Mouse (Mus musculus): Measurements from ENCODE around the gene Aloxe3. TPM values are rescaled to one million over a fixed set of nuclear protein-coding genes. Genes with fewer than 3 reads are reported as not detected.

The Aloxe3 gene
- polyA plus RNA-seq, 1 experiment from 2014 or later, result 0.66 TPM

DNA sequence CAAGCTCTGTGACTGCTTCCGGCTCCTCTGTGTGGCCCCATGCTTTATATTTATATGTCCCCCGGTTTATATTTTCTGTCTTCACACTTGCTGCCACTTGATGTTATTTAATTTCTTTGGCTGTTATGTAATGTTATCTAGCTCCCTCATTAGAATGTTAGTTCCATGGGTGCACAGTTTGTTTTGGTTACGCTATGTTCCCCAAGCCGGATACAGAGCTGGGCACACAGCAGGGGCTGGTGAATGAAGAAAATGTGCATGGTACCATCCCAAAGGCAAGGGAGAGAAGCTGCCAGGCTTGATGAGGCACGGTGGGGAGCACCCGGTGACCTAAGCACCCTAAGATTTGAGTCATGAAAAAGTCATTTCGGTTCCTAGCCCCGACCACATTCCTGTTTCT lies 28.1 kb downstream of the Aloxe3 start:
- Histone ChIP-seq H3K9me3 (ENCODE audit: control insufficient read depth, low read length) (no peaks in the 10 kb centered on the region), H3K4me3 (ENCODE audit: low read depth, low read length) (no peak overlapping the region), H3K27ac (ENCODE audit: low read depth, low read length) (no peak overlapping the region), H3K9ac (ENCODE audit: low read length) (no peak overlapping the region), H3K4me1 (ENCODE audit: control insufficient read depth, insufficient read depth, low read length) (peaks cover 4% of the 10 kb centered on the region; the same call in 1 of the 2 replicates), H3K27me3 (ENCODE audit: control insufficient read depth, insufficient read depth, low read length) (peaks cover 16% of the 10 kb centered on the region), H3K4me2 (ENCODE audit: low read depth) (no peak overlapping the region), H3K36me3 (ENCODE audit: control insufficient read depth, insufficient read depth, low read length) (no peaks in the 10 kb centered on the region)
- WGBS, result 85% methylated on average over 8 of the region's 8 CpGs
- DNase-seq (ENCODE audit: low spot score) (no peak), ATAC-seq (ENCODE audit: insufficient read depth, low FRiP score, low TSS enrichment) (no peak)

- peaks cover 4% of the 10 kb centered on the region; the same call in 1 of the 2 replicates for H3K4me1 ChIP-seq (ENCODE audit: control insufficient read depth, insufficient read depth, low read length)
- H3K9ac ChIP-seq (ENCODE audit: low read length), result no peak overlapping the region
- H3K27me3 ChIP-seq (ENCODE audit: control insufficient read depth, insufficient read depth, low read length), result peaks cover 16% of the 10 kb centered on the region
- no peak overlapping the region for H3K4me3 ChIP-seq (ENCODE audit: low read depth, low read length)
- ATAC-seq (ENCODE audit: insufficient read depth, low FRiP score, low TSS enrichment) (no peak), DNase-seq (ENCODE audit: low spot score) (no peak)
- H3K27ac ChIP-seq (ENCODE audit: low read depth, low read length), result no peak overlapping the region
- no peak overlapping the region for H3K4me2 ChIP-seq (ENCODE audit: low read depth)
- no peaks in the 10 kb centered on the region for H3K9me3 ChIP-seq (ENCODE audit: control insufficient read depth, low read length)
- WGBS, result 50% methylated on average over 1 of the region's 1 CpGs
- no peaks in the 10 kb centered on the region for H3K36me3 ChIP-seq (ENCODE audit: control insufficient read depth, insufficient read depth, low read length)
Observed at GRCm38 (mm10) chr11:69155351-69155750, 29.7 kb downstream of the Aloxe3 start.

DNA sequence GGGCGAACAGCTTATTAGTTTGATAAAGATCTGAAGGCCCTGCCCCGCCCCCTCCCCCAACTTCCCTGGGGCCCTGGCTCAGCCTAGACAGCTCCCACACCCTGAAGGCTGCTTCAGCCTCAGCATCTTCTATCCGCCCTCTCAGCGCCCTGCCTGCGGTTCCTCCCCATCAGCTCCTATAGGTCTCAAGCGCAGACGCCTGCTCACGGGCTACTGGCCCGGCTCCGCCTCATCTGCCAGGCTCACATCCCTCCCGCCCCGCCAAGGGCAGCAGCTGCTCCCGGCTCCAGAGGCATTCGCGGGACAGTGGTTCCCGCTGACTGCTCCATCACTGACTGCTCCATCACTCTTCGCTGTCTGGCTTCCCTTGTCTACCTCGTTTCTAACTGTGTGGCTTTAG lies 31.1 kb downstream of the Aloxe3 start, which contains the start of gene Alox12b:
Gene Alox12b (plus strand): TSS at position 190 of the 400 bp plus-strand sequence.
- H3K4me1 ChIP-seq (ENCODE audit: control insufficient read depth, insufficient read depth, low read length), result peaks cover 4% of the 10 kb centered on the region; the same call in 1 of the 2 replicates
- DNase-seq (ENCODE audit: low spot score), result peak; percentile 77
- WGBS, result 4% methylated on average over 18 of the region's 18 CpGs
- H3K4me2 ChIP-seq (ENCODE audit: low read depth), result peak within 1 kb of the TSS; percentile 35
- H3K36me3 ChIP-seq (ENCODE audit: control insufficient read depth, insufficient read depth, low read length), result no peaks in the 10 kb centered on the region
- H3K9me3 ChIP-seq (ENCODE audit: control insufficient read depth, low read length), result no peaks in the 10 kb centered on the region
- peaks cover 16% of the 10 kb centered on the region for H3K27me3 ChIP-seq (ENCODE audit: control insufficient read depth, insufficient read depth, low read length)
- no peak for ATAC-seq (ENCODE audit: insufficient read depth, low FRiP score, low TSS enrichment)
- H3K27ac ChIP-seq (ENCODE audit: low read depth, low read length), result no peak within 1 kb of the TSS
- no peak within 1 kb of the TSS; the same call in 1 of the 2 replicates for H3K9ac ChIP-seq (ENCODE audit: low read length)
- H3K4me3 ChIP-seq (ENCODE audit: low read depth, low read length), result 0 out of 2 replicates have a peak within 1 kb of the TSS, but pooled peaks have one; percentile 3

- Histone ChIP-seq H3K4me3 (ENCODE audit: low read depth, low read length) (no peak overlapping the region), H3K9me3 (ENCODE audit: control insufficient read depth, low read length) (no peaks in the 10 kb centered on the region), H3K9ac (ENCODE audit: low read length) (no peak overlapping the region), H3K4me2 (ENCODE audit: low read depth) (no peak overlapping the region), H3K4me1 (ENCODE audit: control insufficient read depth, insufficient read depth, low read length) (no peaks in the 10 kb centered on the region), H3K36me3 (ENCODE audit: control insufficient read depth, insufficient read depth, low read length) (no peaks in the 10 kb centered on the region), H3K27me3 (ENCODE audit: control insufficient read depth, insufficient read depth, low read length) (no peaks in the 10 kb centered on the region), H3K27ac (ENCODE audit: low read depth, low read length) (no peak overlapping the region)
- DNase-seq (ENCODE audit: low spot score) (no peak), ATAC-seq (ENCODE audit: insufficient read depth, low FRiP score, low TSS enrichment) (no peak)
- 93% methylated on average over 12 of the region's 12 CpGs for WGBS
Observed at GRCm38 (mm10) chr11:69169313-69169712, 43.6 kb downstream of the Aloxe3 start.

- Histone ChIP-seq H3K9me3 (ENCODE audit: control insufficient read depth, low read length) (no peaks in the 10 kb centered on the region), H3K4me2 (ENCODE audit: low read depth) (no peak overlapping the region), H3K4me3 (ENCODE audit: low read depth, low read length) (no peak overlapping the region), H3K36me3 (ENCODE audit: control insufficient read depth, insufficient read depth, low read length) (no peaks in the 10 kb centered on the region), H3K27ac (ENCODE audit: low read depth, low read length) (no peak overlapping the region), H3K4me1 (ENCODE audit: control insufficient read depth, insufficient read depth, low read length) (no peaks in the 10 kb centered on the region), H3K9ac (ENCODE audit: low read length) (no peak overlapping the region), H3K27me3 (ENCODE audit: control insufficient read depth, insufficient read depth, low read length) (no peaks in the 10 kb centered on the region)
- peak; percentile 46 for DNase-seq (ENCODE audit: low spot score)
- WGBS, result 32% methylated on average over 7 of the region's 7 CpGs
- no peak for ATAC-seq (ENCODE audit: insufficient read depth, low FRiP score, low TSS enrichment)
Observed at GRCm38 (mm10) chr11:69171626-69172025, 45.9 kb downstream of the Aloxe3 start.

- Histone ChIP-seq H3K36me3 (ENCODE audit: control insufficient read depth, insufficient read depth, low read length) (no peaks in the 10 kb centered on the region), H3K27me3 (ENCODE audit: control insufficient read depth, insufficient read depth, low read length) (no peaks in the 10 kb centered on the region), H3K4me1 (ENCODE audit: control insufficient read depth, insufficient read depth, low read length) (no peaks in the 10 kb centered on the region), H3K4me3 (ENCODE audit: low read depth, low read length) (no peak overlapping the region), H3K27ac (ENCODE audit: low read depth, low read length) (no peak overlapping the region), H3K4me2 (ENCODE audit: low read depth) (no peak overlapping the region), H3K9ac (ENCODE audit: low read length) (no peak overlapping the region), H3K9me3 (ENCODE audit: control insufficient read depth, low read length) (no peaks in the 10 kb centered on the region)
- DNase-seq (ENCODE audit: low spot score) (no peak), ATAC-seq (ENCODE audit: insufficient read depth, low FRiP score, low TSS enrichment) (no peak)
- WGBS, result 80% methylated on average over 2 of the region's 2 CpGs
Observed at GRCm38 (mm10) chr11:69172606-69173005, 46.9 kb downstream of the Aloxe3 start.

- no peak for DNase-seq (ENCODE audit: low spot score)
- Histone ChIP-seq H3K9me3 (ENCODE audit: control insufficient read depth, low read length) (no peaks in the 10 kb centered on the region), H3K4me2 (ENCODE audit: low read depth) (no peak overlapping the region), H3K27me3 (ENCODE audit: control insufficient read depth, insufficient read depth, low read length) (no peaks in the 10 kb centered on the region), H3K27ac (ENCODE audit: low read depth, low read length) (no peak overlapping the region), H3K9ac (ENCODE audit: low read length) (no peak overlapping the region), H3K36me3 (ENCODE audit: control insufficient read depth, insufficient read depth, low read length) (no peaks in the 10 kb centered on the region), H3K4me1 (ENCODE audit: control insufficient read depth, insufficient read depth, low read length) (no peaks in the 10 kb centered on the region), H3K4me3 (ENCODE audit: low read depth, low read length) (no peak overlapping the region)
- 88% methylated on average over 7 of the region's 7 CpGs for WGBS
- ATAC-seq (ENCODE audit: insufficient read depth, low FRiP score, low TSS enrichment), result no peak
Observed at GRCm38 (mm10) chr11:69174722-69175121, 49.0 kb downstream of the Aloxe3 start.

DNA sequence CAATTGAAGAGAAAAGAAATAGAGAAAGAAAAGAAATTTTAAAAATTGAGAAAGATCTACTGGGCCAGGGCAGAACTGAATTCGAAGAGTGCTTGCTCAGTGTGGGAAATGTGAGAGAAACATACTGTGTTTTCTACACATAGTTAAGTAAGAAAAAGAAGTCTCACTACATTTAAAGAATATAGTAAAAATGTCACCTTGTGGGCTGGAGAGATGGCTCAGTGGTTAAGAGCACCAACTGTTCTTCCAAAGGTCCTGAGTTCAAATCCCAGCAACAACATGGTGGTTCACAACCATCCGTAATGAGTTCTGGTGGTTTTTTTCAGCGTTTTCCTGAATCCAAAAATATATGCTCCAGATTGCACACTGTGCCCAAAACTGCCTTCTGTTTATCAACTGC lies 52.8 kb downstream of the Aloxe3 start:
- no peak overlapping the region for H3K9ac ChIP-seq (ENCODE audit: low read length)
- no peaks in the 10 kb centered on the region for H3K9me3 ChIP-seq (ENCODE audit: control insufficient read depth, low read length)
- no peaks in the 10 kb centered on the region for H3K4me1 ChIP-seq (ENCODE audit: control insufficient read depth, insufficient read depth, low read length)
- no peak overlapping the region for H3K27ac ChIP-seq (ENCODE audit: low read depth, low read length)
- no peaks in the 10 kb centered on the region for H3K27me3 ChIP-seq (ENCODE audit: control insufficient read depth, insufficient read depth, low read length)
- H3K4me2 ChIP-seq (ENCODE audit: low read depth), result no peak overlapping the region
- no peaks in the 10 kb centered on the region for H3K36me3 ChIP-seq (ENCODE audit: control insufficient read depth, insufficient read depth, low read length)
- ATAC-seq (ENCODE audit: insufficient read depth, low FRiP score, low TSS enrichment) (no peak), DNase-seq (ENCODE audit: low spot score) (no peak)
- 81% methylated on average over 3 of the region's 3 CpGs for WGBS
- no peak overlapping the region for H3K4me3 ChIP-seq (ENCODE audit: low read depth, low read length)

GRCm38 (mm10) chr11:69179512-69179911 lies 53.8 kb downstream of the Aloxe3 start:
- Histone ChIP-seq H3K9ac (ENCODE audit: low read length) (no peak overlapping the region), H3K36me3 (ENCODE audit: control insufficient read depth, insufficient read depth, low read length) (no peaks in the 10 kb centered on the region), H3K4me1 (ENCODE audit: control insufficient read depth, insufficient read depth, low read length) (no peaks in the 10 kb centered on the region), H3K27ac (ENCODE audit: low read depth, low read length) (no peak overlapping the region), H3K4me2 (ENCODE audit: low read depth) (no peak overlapping the region), H3K9me3 (ENCODE audit: control insufficient read depth, low read length) (no peaks in the 10 kb centered on the region), H3K4me3 (ENCODE audit: low read depth, low read length) (no peak overlapping the region), H3K27me3 (ENCODE audit: control insufficient read depth, insufficient read depth, low read length) (no peaks in the 10 kb centered on the region)
- ATAC-seq (ENCODE audit: insufficient read depth, low FRiP score, low TSS enrichment), result no peak
- 62% methylated on average over 3 of the region's 3 CpGs for WGBS
- DNase-seq (ENCODE audit: low spot score), result no peak
